Mouse (Mus musculus): Measurements from ENCODE around the gene Mdn1. TPM values are rescaled to one million over a fixed set of nuclear protein-coding genes. Genes with fewer than 3 reads are reported as not detected.

Gene Mdn1
- 10 to 100 TPM; 14.8 to 21.7 TPM for polyA plus RNA-seq (2017; shearing (Covaris generic))

GRCm38 (mm10) chr4:32656918-32657662 is at the start of gene Mdn1:
TSS of gene Mdn1 (plus strand) at chr4:32657119.

GRCm38 (mm10) chr4:32615034-32615881 is 41.7 kb upstream of the Mdn1 start, which contains the start of gene Casp8ap2:
TSS of gene Casp8ap2 (plus strand) at chr4:32615451.

GRCm38 (mm10) chr4:32799966-32800576 is 143.2 kb downstream of the Mdn1 start, which contains the start of gene Lyrm2:
TSS of gene Lyrm2 (plus strand) at chr4:32800253.

Other genes with a start within 250 kb of the Mdn1 start
- under 1 TPM in 1 of 2 experiments, not detected in 1; 0.09 TPM for gene Gja10, start 54.4 kb upstream of the Mdn1 start, polyA plus RNA-seq (2017; shearing (Covaris generic))
- 10 to 100 TPM; 33.7 to 34.9 TPM for gene Casp8ap2, start 41.7 kb upstream of the Mdn1 start, polyA plus RNA-seq (2017; shearing (Covaris generic))
- gene Lyrm2, start 143.1 kb downstream of the Mdn1 start, polyA plus RNA-seq (2017; shearing (Covaris generic)) = 10 to 100 TPM; 64.0 to 75.7 TPM

Measured in activated CD4-positive, CD25-positive, alpha-beta regulatory T cell (primary cell).